Mouse (Mus musculus): ENCODE results near the gene Olfr508. TPM values are rescaled to one million over a fixed set of nuclear protein-coding genes. Genes with fewer than 3 reads are reported as not detected.
"Not testable (repeated sequence)": the region's sequence is repeated elsewhere in the genome, so short reads cannot be mapped to it uniquely, and the experiment has no call there.

Gene Olfr508
- not detected in 2 replicates for polyA plus RNA-seq (2012)

DNA sequence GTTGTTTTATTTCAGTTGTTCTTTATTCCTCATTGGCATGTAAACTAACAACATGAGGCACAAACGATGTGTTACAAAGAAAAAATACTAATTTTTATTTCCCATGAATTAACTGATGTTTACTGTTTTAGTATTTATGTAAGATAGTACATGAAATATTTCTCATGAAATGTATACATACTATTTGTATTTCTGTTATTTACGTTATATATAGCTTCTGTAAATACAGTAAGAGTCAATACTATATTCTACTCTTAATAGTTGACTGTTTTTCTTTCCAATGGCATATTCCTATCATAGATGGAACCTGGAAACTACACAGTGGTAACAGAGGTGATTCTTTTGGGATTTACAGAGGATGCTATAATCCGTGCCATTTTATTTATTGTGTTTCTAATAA, at the start of gene Olfr508:
Olfr508 (plus strand) TSS at position 301 of the 400 bp plus-strand sequence.
- Histone ChIP-seq H3K36me3 (ENCODE audit: control insufficient read depth) (no peaks in the 10 kb centered on the region), H3K9me3 (ENCODE audit: control insufficient read depth, low read length) (peaks cover 6% of the 10 kb centered on the region), H3K4me3 (replicated peaks) (no peak within 1 kb of the TSS), H3K4me1 (ENCODE audit: control insufficient read depth) (no peaks in the 10 kb centered on the region), H3K27me3 (ENCODE audit: control insufficient read depth) (no peaks in the 10 kb centered on the region)
- TF ChIP-seq GATA1 (IDR thresholded peaks at IDR 0.05; ENCODE audit: low read length) (no peak), TAL1 (IDR thresholded peaks at IDR 0.05; ENCODE audit: low read length) (no peak)

DNA sequence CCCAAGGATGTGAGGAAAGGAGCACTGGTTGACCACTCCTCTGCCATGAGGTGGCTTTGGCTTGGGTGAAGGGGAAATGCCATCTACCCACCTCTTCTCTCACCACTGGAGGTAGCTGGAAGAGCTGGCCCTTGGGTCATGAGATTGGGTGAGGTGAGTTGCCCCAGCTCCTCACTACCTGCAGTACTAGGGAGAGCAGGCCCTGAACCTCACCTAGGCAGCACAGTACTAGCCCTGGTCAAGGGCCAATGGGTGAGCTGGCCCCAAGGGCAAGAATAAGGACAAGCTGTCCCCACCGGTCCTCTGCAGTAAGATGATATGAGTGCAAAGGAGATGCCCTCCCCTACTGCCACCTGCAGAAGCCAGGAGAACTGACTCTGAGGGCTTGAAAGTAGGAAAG, 40.0 kb upstream of the Olfr508 start:
- Histone ChIP-seq H3K4me3 (replicated peaks) (no peak overlapping the region), H3K27me3 (ENCODE audit: control insufficient read depth) (no peaks in the 10 kb centered on the region), H3K9me3 (ENCODE audit: control insufficient read depth, low read length) (peaks cover 18% of the 10 kb centered on the region), H3K36me3 (ENCODE audit: control insufficient read depth) (no peaks in the 10 kb centered on the region), H3K4me1 (ENCODE audit: control insufficient read depth) (no peaks in the 10 kb centered on the region)
- TF ChIP-seq TAL1 (IDR thresholded peaks at IDR 0.05; ENCODE audit: low read length), result no peak
- TF ChIP-seq GATA1 (IDR thresholded peaks at IDR 0.05; ENCODE audit: low read length), result no peak

GRCm38 (mm10) chr7:108601916-108602315, 27.9 kb upstream of the Olfr508 start:
- not testable (repeated sequence) for H3K9me3 ChIP-seq (ENCODE audit: control insufficient read depth, low read length); H3K36me3 ChIP-seq (ENCODE audit: control insufficient read depth); H3K4me1 ChIP-seq (ENCODE audit: control insufficient read depth); H3K4me3 ChIP-seq (replicated peaks); H3K27me3 ChIP-seq (ENCODE audit: control insufficient read depth)

- TF ChIP-seq TAL1 (IDR thresholded peaks at IDR 0.05; ENCODE audit: low read length) (no peak), GATA1 (IDR thresholded peaks at IDR 0.05; ENCODE audit: low read length) (no peak)
- Histone ChIP-seq H3K9me3 (ENCODE audit: control insufficient read depth, low read length) (no peaks in the 10 kb centered on the region; the same call in 1 of the 2 replicates), H3K36me3 (ENCODE audit: control insufficient read depth) (no peaks in the 10 kb centered on the region), H3K4me1 (ENCODE audit: control insufficient read depth) (no peaks in the 10 kb centered on the region), H3K27me3 (ENCODE audit: control insufficient read depth) (no peaks in the 10 kb centered on the region), H3K4me3 (replicated peaks) (no peak within 1 kb of the TSS)
Measured at GRCm38 (mm10) chr7:108610487-108610886, 19.3 kb upstream of the Olfr508 start, which contains the start of gene Olfr506. Gene Olfr506 (plus strand): TSS chr7:108610787.

DNA sequence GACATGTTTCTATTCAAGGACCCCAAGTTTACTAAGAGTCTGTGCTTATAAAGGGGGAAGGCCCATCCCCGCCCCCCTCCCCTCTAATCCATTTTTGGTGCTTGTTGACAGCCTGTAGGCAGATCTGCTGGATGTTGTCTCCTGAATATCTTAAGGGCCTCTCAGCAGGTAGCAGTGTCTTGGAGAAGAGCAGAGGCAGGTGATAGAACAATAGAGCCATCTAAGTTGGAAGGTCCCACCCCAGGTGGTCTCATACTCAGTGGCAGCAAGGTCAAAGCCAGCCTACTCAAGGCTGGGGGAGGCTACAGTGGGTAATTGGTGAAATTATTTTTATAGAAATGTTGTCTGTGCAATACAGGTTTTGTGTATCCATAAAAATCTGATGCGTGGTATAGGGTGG, 15.7 kb upstream of the Olfr508 start:
- Histone ChIP-seq H3K27me3 (ENCODE audit: control insufficient read depth) (no peaks in the 10 kb centered on the region), H3K9me3 (ENCODE audit: control insufficient read depth, low read length) (no peaks in the 10 kb centered on the region), H3K4me1 (ENCODE audit: control insufficient read depth) (no peaks in the 10 kb centered on the region), H3K4me3 (replicated peaks) (no peak overlapping the region), H3K36me3 (ENCODE audit: control insufficient read depth) (no peaks in the 10 kb centered on the region)
- TF ChIP-seq GATA1 (IDR thresholded peaks at IDR 0.05; ENCODE audit: low read length) (no peak), TAL1 (IDR thresholded peaks at IDR 0.05; ENCODE audit: low read length) (no peak)

DNA sequence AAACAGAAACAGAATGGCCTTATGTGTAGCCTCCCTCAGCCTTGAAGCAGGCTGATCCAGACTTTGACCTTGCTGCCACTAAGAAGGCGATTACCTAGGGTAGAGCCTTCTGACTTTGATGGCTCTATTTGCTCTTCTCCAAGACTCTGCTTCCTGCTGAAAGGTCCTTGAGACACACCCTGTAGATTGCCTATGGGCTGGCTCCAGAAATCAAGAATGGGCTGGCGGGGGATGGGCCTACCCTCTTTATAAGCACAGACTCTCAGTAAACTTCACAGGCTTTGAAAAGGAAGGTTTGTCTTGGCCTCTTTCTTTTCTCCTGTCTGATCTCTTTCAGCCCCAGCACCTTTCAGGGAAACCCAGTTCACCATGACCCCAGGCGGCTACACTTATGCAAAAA, 13.0 kb upstream of the Olfr508 start:
- not testable (repeated sequence) for H3K4me1 ChIP-seq (ENCODE audit: control insufficient read depth); H3K4me3 ChIP-seq (replicated peaks); H3K36me3 ChIP-seq (ENCODE audit: control insufficient read depth); H3K27me3 ChIP-seq (ENCODE audit: control insufficient read depth); H3K9me3 ChIP-seq (ENCODE audit: control insufficient read depth, low read length)

GRCm38 (mm10) chr7:108621514-108621913, 8.3 kb upstream of the Olfr508 start, which contains the start of gene Olfr507:
Gene Olfr507 (plus strand): TSS chr7:108621814.
- Histone ChIP-seq H3K36me3 (ENCODE audit: control insufficient read depth) (no peaks in the 10 kb centered on the region), H3K4me1 (ENCODE audit: control insufficient read depth) (no peaks in the 10 kb centered on the region)

DNA sequence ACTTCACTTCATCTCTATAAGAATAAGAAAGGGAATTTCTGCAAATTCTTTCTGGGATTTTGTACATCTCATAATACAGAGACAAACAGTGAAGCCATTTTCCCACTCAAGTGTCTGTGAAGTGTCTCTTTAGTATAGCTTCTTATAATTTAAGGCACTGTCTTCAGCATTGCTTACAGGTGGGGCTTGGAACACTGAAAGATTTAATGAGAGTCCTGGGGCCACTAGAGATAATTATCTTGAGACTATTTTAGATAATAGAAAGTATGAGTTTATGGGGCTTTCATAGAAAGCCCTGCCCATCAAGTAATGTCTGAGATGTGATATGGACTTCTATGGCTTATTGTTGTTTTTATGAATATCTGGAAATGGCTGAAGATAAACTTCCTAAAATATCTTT, 22.0 kb downstream of the Olfr508 start, which contains the start of gene Olfr509:
Olfr509 (minus strand) TSS at position 101 of the 400 bp plus-strand sequence.
- Histone ChIP-seq H3K4me3 (replicated peaks) (no peak within 1 kb of the TSS), H3K9me3 (ENCODE audit: control insufficient read depth, low read length) (no peaks in the 10 kb centered on the region), H3K27me3 (ENCODE audit: control insufficient read depth) (no peaks in the 10 kb centered on the region), H3K36me3 (ENCODE audit: control insufficient read depth) (no peaks in the 10 kb centered on the region), H3K4me1 (ENCODE audit: control insufficient read depth) (no peaks in the 10 kb centered on the region)
- TF ChIP-seq TAL1 (IDR thresholded peaks at IDR 0.05; ENCODE audit: low read length), result no peak
- TF ChIP-seq GATA1 (IDR thresholded peaks at IDR 0.05; ENCODE audit: low read length), result no peak

More at GRCm38 (mm10) chr7:108621514-108621913, 8.3 kb upstream of the Olfr508 start, which contains the start of gene Olfr507:
- Histone ChIP-seq H3K9me3 (ENCODE audit: control insufficient read depth, low read length) (no peaks in the 10 kb centered on the region), H3K27me3 (ENCODE audit: control insufficient read depth) (no peaks in the 10 kb centered on the region), H3K4me3 (replicated peaks) (no peak within 1 kb of the TSS)
- no peak for TF ChIP-seq GATA1 (IDR thresholded peaks at IDR 0.05; ENCODE audit: low read length)
- TF ChIP-seq TAL1 (IDR thresholded peaks at IDR 0.05; ENCODE audit: low read length), result no peak

DNA sequence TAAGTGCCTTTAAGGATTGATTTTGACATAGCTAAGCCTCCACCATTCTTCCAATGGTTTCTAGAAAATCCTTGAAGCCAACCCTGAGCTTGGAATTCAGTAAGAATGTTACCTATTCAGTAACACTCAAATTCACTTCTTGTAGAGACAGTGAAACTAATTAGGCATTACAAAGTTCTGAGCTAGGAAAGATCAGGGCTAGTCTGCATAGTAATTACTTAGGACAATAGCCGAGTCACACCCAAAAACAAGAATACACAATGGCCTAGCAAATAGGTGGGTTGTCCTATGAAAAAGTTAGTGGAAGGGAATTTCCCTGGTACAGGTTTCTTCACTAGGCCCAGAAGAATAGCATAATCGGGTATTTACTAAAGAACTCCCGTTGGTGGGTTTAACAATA, 32.6 kb downstream of the Olfr508 start:
- H3K4me1 ChIP-seq (ENCODE audit: control insufficient read depth), result no peaks in the 10 kb centered on the region
- H3K9me3 ChIP-seq (ENCODE audit: control insufficient read depth, low read length), result peaks cover 4% of the 10 kb centered on the region; the same call in 1 of the 2 replicates
- no peak for TF ChIP-seq GATA1 (IDR thresholded peaks at IDR 0.05; ENCODE audit: low read length)
- TF ChIP-seq TAL1 (IDR thresholded peaks at IDR 0.05; ENCODE audit: low read length), result no peak
- H3K36me3 ChIP-seq (ENCODE audit: control insufficient read depth), result no peaks in the 10 kb centered on the region
- H3K4me3 ChIP-seq (replicated peaks), result no peak overlapping the region
- no peaks in the 10 kb centered on the region for H3K27me3 ChIP-seq (ENCODE audit: control insufficient read depth)

- Histone ChIP-seq H3K9me3 (ENCODE audit: control insufficient read depth, low read length) (no peaks in the 10 kb centered on the region), H3K36me3 (ENCODE audit: control insufficient read depth) (no peaks in the 10 kb centered on the region), H3K4me3 (replicated peaks) (no peak within 1 kb of the TSS), H3K27me3 (ENCODE audit: control insufficient read depth) (no peaks in the 10 kb centered on the region), H3K4me1 (ENCODE audit: control insufficient read depth) (no peaks in the 10 kb centered on the region)
- TF ChIP-seq GATA1 (IDR thresholded peaks at IDR 0.05; ENCODE audit: low read length) (no peak), TAL1 (IDR thresholded peaks at IDR 0.05; ENCODE audit: low read length) (no peak)
Measured at GRCm38 (mm10) chr7:108666118-108666517, 36.3 kb downstream of the Olfr508 start, which contains the start of gene Olfr510. Gene Olfr510 (plus strand): TSS chr7:108666418.
